Mouse (Mus musculus) adrenal gland, postnatal 36 days (tissue): Measurements from ENCODE around the gene Glrx2. TPM values are rescaled to one million over a fixed set of nuclear protein-coding genes. Genes with fewer than 3 reads are reported as not detected.

Source experiments
- DNase-seq, 2 experiments: peaks; one replicate each; pipeline ENCODE4 v3.0.0; 2021; ENCODE audit warnings: mixed read lengths in 1 of 2
- total RNA-seq, 2 experiments: library from RNA; stranded (reverse); gene quantifications; 2 replicates each; pipeline ENCODE4 v1.2.3; 2021

Glrx2 gene
- total RNA-seq, 2 experiments from 2014 or later: 79.0 to 99.3 TPM

GRCm38 (mm10) chr1:143742186-143742585 lies 26.0 kb downstream of the Glrx2 start:
- DNase-seq: no peak

- no peak for DNase-seq
Measured at GRCm38 (mm10) chr1:143745871-143746270, 29.7 kb downstream of the Glrx2 start.

- no peak for DNase-seq
Measured at GRCm38 (mm10) chr1:143762159-143762558, 46.0 kb downstream of the Glrx2 start.

GRCm38 (mm10) chr1:143764443-143764842 lies 48.3 kb downstream of the Glrx2 start:
- no peak for DNase-seq

- no peak for DNase-seq
Measured at GRCm38 (mm10) chr1:143765801-143766200, 49.7 kb downstream of the Glrx2 start.

- DNase-seq: no peak
Measured at GRCm38 (mm10) chr1:143766238-143766637, 50.1 kb downstream of the Glrx2 start.

GRCm38 (mm10) chr1:143770444-143771109 lies 54.4 kb downstream of the Glrx2 start:
- no peak for DNase-seq

- DNase-seq: no peak
Measured at GRCm38 (mm10) chr1:143773082-143773481, 56.9 kb downstream of the Glrx2 start.

GRCm38 (mm10) chr1:143773909-143774308 lies 57.8 kb downstream of the Glrx2 start:
- DNase-seq: peak; percentile 3 to 10

- DNase-seq: peak; percentile 99
Measured at GRCm38 (mm10) chr1:143776446-143777411, 60.6 kb downstream of the Glrx2 start, which contains the start of the genes Trove2 and Uchl5. Trove2 (minus strand) TSS chr1:143777068. Uchl5 (plus strand) TSS chr1:143777272.

GRCm38 (mm10) chr1:143777558-143778218 lies 61.5 kb downstream of the Glrx2 start:
- DNase-seq: no peak

- DNase-seq: peak; percentile 35 to 53
Measured at GRCm38 (mm10) chr1:143788584-143789227, 72.6 kb downstream of the Glrx2 start.

Other genes with a start within 250 kb of the Glrx2 start
- 10 to 100 TPM in 1 of 2 experiments, 1 to 10 TPM in 1; 9.9 to 12.9 TPM for gene B3galt2, start 75.7 kb upstream of the Glrx2 start, total RNA-seq
- 100 to 1,000 TPM in 1 of 2 experiments, 10 to 100 TPM in 1; 96.6 to 115 TPM for gene Cdc73, start 13.4 kb upstream of the Glrx2 start, total RNA-seq
- gene Trove2, start 60.7 kb downstream of the Glrx2 start, total RNA-seq: 10 to 100 TPM; 15.1 to 17.9 TPM
- 10 to 100 TPM; 24.5 to 28.8 TPM for gene Uchl5, start 60.9 kb downstream of the Glrx2 start, total RNA-seq